Mouse (Mus musculus): ENCODE data around the gene Tekt3. TPM values are rescaled to one million over a fixed set of nuclear protein-coding genes. Genes with fewer than 3 reads are reported as not detected.

Gene Tekt3
- total RNA-seq, 2 experiments from 2014 or later: not detected

DNA sequence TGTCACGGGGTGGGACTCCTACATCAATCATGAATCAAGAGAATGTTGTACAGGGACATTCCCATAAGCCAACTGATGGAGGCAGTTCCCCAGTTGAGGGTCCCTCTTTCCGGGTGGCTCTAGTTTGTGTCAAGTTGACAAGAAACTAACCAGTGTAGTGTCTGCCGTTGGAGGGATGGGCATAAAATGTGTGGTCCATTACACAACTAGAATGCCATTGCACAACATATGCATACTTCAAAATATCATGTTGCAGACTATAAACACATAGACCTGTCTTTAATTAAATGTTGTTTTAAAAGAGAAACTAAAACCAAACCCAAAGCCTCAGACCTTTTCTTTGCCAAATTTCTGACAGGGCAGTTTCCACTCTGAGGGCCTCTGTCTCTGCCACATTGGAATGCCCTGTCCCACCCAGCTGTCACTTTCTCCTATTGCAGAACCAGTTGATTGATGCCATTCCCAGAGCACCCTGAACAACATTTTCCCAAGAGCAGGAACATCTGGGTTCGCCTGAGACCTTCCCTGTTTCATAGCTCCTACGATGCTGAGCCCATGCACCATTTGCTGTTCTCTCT lies 3.0 kb upstream of the Tekt3 start:
- no peak for DNase-seq (ENCODE audit: low spot score in 2 of 2)

DNA sequence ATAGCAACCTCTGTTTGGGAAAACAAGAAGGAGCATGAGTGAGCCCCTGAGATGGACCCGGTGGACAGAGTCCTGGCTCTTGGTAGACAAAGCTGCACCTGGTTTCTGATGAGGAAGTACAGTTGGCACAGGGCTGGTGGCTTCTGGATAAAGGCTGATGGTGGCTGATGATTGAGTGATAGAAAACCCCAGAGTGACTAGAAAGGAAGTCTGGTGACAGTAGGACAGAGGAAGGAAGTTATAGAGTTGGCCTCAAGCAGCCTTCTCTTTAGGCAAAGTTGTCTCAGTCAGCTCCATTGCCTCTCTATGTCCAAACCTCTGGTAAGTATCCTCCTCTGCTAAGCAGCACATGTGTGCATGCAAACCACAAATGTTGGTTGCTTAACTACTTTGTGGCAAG lies 1.5 kb upstream of the Tekt3 start:
- no peak for DNase-seq (ENCODE audit: low spot score in 2 of 2)

DNA sequence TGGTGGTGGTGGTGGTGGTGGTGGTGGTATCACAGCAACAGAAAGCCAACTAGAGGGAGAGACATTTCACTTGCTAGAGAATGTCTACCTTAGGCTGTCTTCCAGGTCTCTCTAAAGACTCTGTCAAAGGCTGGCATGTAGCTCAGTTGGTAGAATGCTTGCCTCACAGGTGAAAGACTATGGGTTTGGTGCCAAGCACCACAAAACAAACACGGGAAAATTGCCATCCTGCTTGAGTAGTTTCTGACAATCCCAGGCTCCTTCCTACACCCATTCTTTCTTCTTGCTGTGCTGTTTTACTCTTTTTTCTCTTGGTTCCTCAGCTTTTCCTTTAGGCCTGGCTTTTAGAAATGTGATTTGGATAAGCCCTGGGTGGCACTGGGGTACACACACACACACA lies 5.1 kb downstream of the Tekt3 start:
- DNase-seq (ENCODE audit: low spot score in 2 of 2): no peak

DNA sequence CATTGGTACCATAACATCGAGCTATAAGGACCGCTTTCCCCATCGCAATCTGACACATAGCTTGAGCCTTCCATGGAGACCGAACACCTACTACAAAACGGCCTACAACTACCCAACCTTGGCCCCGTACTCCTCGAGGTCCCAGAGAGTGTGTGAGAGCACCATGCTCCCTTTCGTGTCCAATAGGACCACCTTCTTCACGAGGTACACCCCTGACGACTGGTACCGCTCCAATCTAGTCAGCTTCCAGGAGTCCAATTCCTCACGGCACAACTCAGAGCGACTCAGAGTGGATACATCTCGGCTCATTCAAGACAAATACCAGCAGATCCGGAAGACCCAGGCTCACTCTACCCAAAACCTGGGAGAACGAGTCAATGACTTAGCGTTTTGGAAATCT lies 8.6 kb downstream of the Tekt3 start:
- DNase-seq (ENCODE audit: low spot score in 2 of 2): no peak

DNA sequence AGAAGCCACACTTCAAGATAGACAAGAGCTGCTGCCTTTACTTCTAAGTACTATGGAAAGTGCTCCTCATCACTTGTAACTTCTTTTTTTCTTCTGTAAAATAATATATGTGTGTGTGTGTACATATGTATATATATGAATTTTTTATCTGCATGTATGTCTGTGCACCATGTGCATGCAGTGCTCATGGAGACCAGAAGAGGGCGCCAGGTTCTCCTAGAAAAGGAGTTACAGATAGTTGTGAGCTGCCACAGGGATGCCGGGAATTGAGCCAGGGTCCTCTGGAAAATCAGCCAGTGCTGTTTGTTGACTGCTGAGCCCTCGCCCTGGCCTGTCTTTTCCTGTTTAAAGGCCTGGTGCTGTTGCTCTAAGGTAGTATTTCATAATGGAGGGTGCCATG lies 23.1 kb downstream of the Tekt3 start:
- DNase-seq (ENCODE audit: low spot score in 2 of 2): no peak

DNA sequence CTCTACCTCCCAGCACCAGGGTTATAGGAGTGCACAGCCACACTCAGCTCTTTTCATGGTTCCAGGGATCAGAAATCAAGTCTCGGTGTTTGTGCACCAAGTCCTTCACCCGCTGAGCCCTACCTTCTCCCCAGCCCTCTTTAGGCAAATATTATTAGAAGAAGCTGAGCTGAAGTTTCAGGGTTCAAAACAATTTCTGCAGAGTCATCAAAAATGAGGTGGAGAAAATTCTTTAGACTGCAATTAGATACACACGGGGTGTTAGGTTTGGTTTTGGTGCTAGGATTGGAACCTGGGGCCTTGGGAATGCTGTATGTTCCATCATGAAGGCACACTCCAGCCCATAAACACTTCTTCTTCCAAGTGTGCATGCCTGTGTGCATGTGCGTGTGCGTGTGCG lies 27.2 kb downstream of the Tekt3 start:
- DNase-seq (ENCODE audit: low spot score in 2 of 2): no peak

DNA sequence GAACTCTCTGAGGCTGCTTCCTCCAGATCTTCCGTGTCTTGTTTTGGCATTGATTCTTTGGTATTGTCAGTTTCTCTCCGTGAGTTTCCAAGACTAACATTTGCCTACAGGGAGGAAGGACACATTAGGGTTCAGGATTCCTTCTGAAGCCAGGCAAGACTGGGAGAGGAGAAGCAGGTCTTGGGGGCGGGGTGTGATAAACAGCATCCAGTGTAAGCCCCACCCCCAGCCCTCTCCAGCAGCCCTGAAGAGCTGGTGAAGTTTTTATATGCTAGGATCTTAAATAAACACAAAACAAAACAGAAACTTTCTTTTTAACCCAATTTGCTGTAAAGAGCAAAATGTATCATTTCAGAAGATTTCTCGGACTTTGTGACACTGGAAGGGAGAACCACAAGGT lies 28.8 kb downstream of the Tekt3 start:
- no peak for DNase-seq (ENCODE audit: low spot score in 2 of 2)

DNA sequence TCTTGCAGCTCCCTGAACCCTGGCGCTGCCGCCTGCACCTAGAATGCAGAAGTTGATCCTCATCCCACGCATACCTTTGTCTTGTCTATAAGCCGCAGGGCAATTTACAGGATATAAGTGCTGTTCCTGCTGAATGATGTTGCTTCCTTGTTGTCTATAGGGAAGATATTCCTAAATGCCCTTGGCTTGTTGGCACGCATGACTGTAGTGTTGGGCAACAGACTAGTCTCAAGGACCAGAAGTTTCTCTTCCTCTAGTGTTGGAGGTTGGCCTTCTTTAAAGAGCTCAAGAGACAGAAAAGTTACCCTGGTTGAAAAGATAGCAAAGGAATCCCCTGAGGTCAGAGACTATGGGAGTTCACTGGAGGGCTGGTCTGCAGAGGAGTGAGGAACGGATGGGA lies 29.5 kb downstream of the Tekt3 start:
- DNase-seq (ENCODE audit: low spot score in 2 of 2): no peak

DNA sequence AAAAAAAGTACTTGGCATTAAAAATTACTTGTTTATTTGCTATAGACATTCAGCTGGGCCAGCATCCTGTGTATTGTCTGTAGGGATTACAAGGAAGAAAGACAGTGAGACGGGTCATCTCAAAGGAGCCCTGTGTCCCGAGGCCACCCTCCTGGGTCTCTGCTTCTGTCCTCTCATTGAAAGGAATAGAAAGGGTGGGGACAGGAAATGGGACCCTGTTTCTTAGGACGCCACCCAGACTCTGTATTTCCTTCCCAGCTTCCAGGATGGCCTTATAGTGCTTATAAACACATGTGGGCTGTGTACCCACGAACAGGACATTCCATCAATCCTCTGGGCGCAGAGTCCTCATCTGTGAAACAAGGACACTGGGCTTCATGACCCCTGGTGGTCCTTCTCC lies 30.8 kb downstream of the Tekt3 start:
- no peak for DNase-seq (ENCODE audit: low spot score in 2 of 2)

DNA sequence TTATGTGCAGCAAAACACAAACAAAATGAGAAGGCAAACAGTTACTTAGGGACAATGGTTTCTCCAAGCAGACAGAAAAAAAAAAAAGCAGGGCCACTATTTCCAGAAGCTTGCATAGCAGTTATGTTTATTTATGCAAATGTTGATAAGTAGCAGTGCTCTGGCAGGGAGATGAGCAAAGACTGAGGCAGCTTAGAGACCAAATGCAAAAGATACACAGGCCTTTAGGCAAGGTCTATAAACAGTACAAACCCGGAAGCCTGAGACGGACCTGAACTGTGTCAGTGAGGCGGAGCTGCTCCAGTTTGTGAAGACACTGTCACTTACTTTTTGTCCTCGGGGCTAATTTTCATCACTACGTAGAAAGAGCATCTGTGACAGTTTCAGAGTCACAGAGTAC lies 32.1 kb downstream of the Tekt3 start:
- no peak for DNase-seq (ENCODE audit: low spot score in 2 of 2)

DNA sequence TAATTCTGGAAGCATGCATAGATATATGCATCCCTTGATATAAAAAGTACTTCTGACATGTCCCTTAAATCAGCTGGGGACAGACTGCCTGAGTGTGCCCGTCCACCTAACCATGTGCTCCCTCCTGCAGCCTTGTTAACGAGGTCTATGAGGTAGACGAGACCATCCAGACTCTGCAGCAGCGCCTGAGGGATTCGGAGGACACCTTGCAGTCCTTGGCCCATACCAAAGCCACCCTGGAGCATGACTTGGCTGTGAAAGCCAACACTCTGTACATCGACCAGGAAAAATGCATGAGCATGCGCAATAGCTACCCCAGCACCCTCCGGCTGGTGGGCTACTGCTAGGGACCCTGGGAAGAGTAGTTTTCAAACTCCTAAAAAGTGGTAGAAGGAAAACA lies 33.0 kb downstream of the Tekt3 start:
- DNase-seq (ENCODE audit: low spot score in 2 of 2): no peak

DNA sequence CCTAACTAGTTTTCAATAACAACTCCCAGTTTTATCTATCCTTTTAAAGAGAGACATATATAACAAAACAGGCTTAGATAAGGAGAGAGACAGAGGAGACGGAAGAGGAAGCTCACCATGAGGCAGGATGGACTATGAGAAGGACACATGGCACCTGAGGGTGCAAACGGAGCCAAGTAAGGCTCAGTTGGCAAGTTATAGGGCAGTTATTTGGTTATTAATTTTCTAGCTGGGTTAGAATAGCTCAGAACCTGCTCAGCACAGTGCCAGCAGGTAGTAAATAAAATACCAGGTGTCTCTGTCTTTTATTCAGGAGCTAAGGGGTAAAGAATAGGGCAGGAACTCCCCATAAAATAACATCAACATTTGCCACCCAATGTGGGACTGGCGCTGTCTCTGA lies 36.6 kb downstream of the Tekt3 start:
- DNase-seq (ENCODE audit: low spot score in 2 of 2): no peak

DNA sequence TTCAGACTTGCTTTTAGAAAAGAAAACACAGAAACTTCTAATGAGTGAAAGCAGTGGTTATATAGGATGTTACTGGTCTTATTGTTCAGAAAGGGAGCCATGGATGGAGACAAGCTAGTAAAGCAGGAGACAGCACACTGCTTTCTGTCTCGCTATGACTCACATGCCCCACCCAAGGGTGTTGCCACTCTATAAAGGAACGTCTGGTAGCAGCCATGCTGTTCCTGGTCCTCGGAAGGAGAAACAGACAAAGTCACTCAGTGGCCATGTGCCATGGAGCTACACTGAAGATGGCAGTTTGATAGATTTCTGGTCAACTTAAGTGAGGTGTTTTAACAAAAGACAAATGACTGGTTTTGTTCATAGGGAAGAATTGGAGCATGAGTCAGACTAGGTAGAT lies 37.9 kb downstream of the Tekt3 start:
- no peak for DNase-seq (ENCODE audit: low spot score in 2 of 2)

DNA sequence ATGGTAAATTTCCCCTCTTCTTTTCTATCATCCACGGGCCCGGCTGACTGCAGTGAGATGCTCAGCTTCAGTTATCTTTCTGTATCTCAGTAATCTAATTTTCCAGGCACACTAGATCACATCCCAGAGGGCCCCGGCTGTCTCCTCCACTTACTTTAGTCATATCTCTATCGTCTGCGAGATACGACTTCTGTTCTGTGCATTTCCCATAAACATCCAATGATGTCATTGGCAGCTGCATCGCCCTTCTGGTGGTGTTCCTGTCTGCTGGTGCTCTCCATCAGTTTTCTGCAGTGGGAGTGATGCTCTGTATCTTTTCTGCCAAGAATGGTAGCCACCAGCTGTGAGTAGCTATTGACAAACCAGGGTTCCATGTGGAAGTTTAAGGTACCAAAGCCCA lies 41.8 kb downstream of the Tekt3 start:
- DNase-seq (ENCODE audit: low spot score in 2 of 2): no peak

DNA sequence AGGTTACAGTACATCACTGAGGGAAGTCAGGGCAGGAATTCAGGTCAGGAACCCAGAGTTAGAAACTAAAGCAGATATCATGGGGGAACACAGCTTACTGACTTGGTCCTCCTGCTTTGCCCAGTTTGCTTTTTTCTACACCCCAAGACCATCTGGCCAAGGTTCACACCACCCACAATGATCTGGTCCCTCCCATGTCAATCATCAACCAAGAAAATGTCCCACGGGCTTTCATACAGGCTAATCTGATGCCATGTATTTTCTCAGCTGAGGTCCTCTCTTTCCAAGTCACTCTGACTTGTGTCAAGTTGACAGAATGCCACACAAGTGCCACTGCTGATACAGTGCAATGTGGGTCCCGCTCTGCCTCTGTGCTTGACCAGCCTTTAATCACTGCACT lies 42.6 kb downstream of the Tekt3 start:
- DNase-seq (ENCODE audit: low spot score in 2 of 2): no peak

DNA sequence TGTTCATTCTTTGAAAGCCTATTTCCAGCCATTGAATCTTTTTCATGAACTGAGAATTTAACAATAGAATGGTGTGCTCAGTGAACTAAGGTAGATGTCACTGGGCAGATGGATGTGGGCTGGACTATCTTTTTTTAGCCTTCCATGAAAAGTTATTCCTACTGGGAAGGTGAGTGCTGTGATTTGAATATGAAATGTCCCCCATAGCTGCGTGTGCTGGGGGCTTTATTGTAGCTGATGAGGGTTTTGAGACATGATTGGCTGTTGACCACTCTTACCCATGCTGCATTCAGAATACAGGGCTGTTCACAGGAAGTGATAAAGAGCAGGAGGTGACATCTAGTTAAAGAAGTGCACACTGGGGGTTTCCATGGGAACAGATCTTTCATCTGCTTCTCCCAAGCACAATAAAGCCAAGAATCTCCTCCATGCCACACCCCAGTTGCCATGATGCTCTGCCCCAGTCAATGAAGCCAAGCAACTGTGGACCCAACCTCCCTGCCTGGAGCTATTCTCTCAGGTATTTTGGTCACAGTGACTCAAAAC lies 47.8 kb downstream of the Tekt3 start:
- no peak for DNase-seq (ENCODE audit: low spot score in 2 of 2)

DNA sequence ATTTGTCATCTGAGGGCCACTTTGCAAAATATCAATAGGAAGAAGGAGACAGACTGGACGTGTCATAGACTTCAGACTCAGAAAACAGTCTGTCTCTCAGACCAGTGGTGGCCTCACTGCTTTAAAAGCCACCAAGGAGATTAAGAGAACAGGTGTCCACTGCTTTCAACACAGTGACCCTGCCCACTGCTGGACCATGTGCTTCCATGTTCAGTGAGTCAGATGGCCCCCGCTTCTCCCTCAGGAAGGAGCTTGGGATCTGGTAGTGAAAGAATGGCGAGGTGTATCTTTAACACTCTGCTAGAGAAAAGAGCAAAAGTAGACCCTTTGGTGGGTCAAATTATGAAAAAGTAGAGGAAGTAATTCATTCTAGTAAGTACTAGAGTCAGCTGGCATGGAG lies 48.9 kb downstream of the Tekt3 start:
- no peak for DNase-seq (ENCODE audit: low spot score in 2 of 2)

DNA sequence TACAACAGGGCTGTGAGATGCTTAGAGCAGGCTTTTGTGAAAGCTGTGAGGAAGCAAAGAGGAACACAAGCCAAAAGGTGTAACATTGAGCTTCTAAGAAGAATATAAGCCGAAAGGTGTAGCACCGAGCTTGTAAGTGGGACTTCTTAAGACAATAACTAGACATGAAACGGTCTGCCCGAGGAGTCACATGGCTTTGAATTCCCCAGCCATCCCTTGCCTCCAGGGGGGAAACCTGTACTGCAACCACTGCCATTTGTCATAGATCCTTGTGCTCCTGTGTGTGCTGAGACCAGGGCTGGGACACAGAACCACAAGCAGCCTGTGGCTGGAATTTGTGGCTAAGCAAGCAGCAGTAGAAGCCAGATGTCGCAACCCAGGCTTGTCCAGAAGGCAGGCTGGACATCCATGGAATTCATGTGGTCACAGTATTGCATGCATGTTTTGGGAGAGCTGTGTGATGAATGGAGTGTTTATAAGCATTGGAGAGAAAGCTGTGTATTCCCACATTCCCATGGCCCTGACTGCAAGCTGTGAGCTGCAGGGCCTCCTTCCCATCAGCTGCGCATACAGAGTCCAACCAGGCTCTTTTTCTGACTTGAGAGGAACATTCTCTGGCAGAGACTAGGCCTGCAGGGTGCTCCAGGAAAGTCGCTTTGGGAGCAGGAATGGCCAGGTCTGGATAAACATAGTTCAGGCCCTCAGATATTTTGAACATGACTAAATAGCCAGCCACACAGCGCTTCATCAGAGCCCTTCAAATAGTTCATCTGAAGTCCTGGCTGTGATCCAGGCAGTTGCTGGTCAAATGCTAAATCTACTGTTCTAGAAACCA lies 53.6 kb downstream of the Tekt3 start:
- no peak for DNase-seq (ENCODE audit: low spot score in 2 of 2)

DNA sequence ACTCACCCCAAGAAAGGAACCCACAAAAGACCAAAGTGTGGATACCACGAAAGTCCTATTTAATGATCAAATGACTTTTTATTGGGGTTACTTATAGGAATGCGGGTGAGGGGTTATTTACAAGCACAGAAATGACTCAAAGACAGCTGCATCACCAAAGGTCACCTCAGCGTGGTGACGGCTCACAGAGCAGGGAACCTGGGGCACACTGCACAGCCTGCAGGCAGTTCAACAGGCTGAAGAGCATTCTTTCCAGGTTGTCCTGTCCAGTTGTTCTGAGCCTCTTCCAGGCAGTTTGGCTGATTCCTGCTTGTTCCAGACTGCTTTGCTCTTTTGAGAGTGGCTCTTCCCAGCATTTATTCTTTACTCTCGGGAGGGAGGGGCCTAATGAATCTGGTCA lies 55.2 kb downstream of the Tekt3 start:
- DNase-seq (ENCODE audit: low spot score in 2 of 2): no peak

DNA sequence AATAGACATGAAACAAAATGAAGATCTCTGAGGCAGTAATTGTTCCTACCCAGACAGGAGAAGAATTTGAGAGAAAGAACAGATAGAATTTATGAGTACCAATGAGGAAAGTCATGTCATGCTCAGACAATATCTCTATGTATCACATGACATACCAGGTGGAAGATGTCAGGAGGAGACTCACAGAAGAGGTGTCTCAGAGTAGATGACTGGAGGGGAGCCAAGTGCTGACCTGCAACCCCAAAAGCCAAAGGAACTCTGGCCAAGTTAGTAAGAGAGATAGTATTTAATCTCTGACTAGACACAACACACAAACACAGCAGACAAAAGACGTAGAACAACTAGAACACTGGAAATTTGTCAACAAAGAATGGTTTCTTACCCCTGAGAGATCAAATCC lies 55.8 kb downstream of the Tekt3 start:
- DNase-seq (ENCODE audit: low spot score in 2 of 2): no peak

DNA sequence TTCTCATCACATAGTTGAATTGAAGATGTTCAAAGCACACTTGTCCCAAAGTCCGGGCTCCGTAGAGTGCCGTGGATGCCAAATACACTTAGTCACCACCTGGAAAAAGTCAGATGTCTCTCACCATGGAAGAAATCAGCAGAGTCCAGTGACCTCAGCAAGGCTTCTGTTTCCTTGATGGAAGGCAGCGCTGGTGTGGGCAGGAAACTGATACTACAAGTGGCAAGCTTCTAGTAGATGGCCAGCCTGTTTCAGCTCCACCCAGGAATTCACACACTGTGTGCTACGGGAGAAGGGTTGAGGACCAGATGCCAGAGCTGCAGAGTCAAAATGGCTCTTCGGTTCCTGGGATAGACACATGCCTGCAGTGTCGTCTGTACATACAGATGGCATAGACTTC lies 58.3 kb downstream of the Tekt3 start:
- DNase-seq (ENCODE audit: low spot score in 2 of 2): no peak

DNA sequence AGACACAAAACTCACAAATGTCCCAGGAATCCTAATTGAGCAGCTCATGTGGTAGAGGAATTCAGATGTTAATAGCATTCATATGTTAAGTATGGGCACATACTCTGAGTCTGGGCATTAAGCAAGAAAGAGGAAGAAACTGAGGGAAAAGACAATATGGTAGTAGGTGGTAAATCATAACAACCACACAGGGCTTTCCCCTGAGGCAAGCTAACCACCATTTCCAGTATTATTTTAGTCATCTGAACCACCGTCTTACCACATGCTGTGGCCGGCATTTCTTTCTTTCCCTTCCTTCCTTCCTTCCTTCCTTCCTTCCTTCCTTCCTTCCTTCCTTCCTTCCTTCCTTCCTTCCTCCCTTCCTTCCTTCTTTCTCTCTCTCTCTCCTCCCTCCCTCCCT lies 60.8 kb downstream of the Tekt3 start:
- DNase-seq (ENCODE audit: low spot score in 2 of 2): no peak

DNA sequence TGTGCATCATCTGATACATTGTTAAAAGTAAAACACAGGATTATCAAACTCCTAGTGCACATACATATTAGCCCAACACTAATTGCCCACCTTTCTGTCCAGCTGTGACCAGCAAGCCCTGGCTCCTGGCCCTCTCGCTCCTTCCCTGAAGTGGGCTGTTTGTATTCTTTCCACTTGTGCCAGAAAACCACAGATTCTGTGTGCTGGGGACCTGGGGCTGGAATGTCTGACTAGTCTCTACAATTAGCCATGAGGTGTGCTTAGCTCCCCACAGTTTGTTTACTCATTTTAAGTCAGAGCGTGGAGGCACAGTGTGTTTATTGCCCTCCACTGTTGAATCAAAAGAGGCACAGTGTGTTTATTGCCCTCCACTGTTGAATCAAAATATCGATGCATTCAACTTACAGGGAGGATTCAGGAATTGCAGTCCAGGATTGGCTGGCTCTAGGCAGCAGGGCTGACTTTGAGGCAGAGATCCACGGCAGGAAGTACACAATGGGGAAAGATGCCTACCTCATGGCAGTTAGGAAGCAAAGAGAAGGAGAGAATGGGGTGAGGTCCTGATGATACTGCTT lies 61.4 kb downstream of the Tekt3 start:
- DNase-seq (ENCODE audit: low spot score in 2 of 2): no peak
